Mouse (Mus musculus): ENCODE measurements around the gene Chgb.

GRCm38 (mm10) chr2:132753137-132753536 is 27.9 kb upstream of the Chgb start:
- TF ChIP-seq CTCF (IDR thresholded peaks at IDR 0.05; ENCODE audit: low read depth, low read length) (no peak), POLR2A (IDR thresholded peaks at IDR 0.05; ENCODE audit: insufficient read depth, low read length) (no peak)

Measured in ES-Bruce4 (cell line).